Mouse (Mus musculus): ENCODE measurements at regions not wholly inside any gene's neighbourhood (a gene's known extent, or its start where the extent isn't known, plus 50 kb on each side); places are given as distances from the start of the nearest gene placed in this dataset.

- DNase-seq = no peak
These were observed 244.0 kb upstream of the Gnaz start for GRCm38 (mm10) chr10:74722971-74723370.

- no peak for DNase-seq
These were observed 217.5 kb upstream of the Gnaz start for GRCm38 (mm10) chr10:74749446-74749845.

DNA sequence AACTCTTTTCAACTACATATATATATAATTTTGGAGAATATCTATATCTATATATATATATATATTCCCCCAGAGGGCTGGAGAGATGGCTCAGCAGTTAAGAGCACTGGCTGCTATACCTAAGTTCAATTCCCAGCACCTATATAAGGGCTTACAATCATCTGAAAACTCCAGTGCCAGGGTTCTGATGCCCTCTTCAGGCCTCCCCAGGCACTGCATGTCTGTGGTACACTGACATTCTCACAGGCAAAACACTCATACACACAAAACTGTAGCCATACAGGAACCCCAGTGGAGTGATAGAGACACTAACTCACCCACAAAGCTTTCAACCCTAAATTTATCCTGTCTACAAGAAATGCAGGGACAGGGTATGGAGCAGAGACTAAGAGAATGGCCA, 216.1 kb upstream of the Gnaz start:
- no peak for DNase-seq

GRCm38 (mm10) chr10:74760734-74761133, 206.2 kb upstream of the Gnaz start:
- DNase-seq = no peak

- DNase-seq = no peak
These were observed 177.7 kb upstream of the Gnaz start for GRCm38 (mm10) chr10:74789245-74789644.

GRCm38 (mm10) chr10:74789987-74790386, 177.0 kb upstream of the Gnaz start:
- DNase-seq = no peak

DNA sequence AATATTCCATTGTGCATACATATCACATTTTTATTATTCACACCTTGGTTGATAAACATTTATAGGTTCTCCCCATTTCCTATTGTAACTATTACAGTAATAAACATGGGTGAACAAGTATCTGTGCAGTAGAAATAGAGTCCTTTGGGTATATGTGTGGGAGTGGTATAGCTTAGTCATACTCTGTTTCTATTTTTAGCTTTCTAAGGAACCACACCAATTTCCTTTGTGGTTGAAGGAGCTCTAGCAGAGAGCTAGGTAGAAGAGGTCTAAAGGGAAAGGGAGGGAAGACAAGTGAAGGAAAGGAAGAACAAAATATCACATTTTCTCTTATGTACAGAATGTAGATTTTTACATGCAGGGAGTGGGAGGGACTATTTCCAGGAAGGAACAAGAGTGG, 143.6 kb upstream of the Gnaz start:
- no peak for DNase-seq

DNA sequence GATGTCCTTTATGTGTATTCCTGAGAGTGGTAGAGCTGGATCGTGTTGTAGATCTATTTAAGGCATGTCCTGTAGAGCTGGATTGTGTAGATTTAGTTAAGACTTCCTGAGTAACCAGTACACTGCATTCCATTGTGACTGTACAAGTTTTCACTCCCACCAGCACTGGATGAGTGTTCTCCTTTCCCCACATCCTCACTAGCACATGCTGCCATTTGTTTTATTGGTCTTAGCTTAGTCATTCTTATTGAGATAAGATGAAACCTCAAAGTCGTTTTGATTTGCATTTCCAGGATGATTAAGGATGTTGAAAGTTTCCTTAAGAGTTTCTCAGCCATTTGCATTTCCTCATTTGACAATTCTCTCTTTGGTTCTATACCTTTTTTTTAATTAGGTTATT, 132.6 kb upstream of the Gnaz start:
- DNase-seq = no peak

GRCm38 (mm10) chr10:74848372-74848771, 118.6 kb upstream of the Gnaz start:
- peak; percentile 72 for DNase-seq

DNA sequence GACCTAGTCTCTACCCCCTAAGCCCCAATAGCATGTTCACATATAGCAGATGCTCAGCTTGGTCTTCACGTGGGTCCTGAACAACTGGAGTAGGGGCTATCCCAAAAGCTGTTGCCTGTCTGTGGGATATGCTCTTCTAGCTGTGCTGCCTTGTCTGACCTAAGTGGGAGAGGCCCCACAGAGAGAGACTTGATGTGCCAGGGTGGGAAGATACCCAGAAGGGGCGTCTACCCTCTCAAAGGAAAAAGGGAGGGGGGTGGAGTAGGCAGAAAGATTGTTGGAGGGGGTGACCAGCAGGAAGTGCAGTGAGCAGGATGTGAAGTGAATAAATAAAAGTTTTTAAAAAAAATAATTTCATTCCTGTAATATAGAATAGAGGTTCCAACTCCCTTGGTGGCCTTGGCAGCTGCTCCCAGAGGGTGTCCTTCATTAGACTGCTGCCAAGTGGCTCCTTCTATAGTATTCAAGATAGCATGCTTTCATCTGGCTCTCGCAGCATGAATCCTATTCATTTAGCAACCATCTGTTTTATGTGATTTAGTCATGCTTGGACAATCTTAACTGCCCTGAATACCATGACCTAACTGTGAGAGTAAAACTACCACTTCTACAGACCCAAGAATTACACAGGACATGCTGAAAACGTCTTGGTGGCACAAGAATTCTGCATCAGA, 111.8 kb upstream of the Gnaz start:
- DNase-seq = no peak

Data from right cerebral cortex, adult 18-20 months (tissue).